Mouse (Mus musculus) megakaryocyte-erythroid progenitor cell, adult 5 weeks (primary cell): ENCODE data around the gene Stx11. TPM values are rescaled to one million over a fixed set of nuclear protein-coding genes. Genes with fewer than 3 reads are reported as not detected.

ENCODE experiments used
- polyA plus RNA-seq: library from polyadenylated mRNA; stranded (reverse); fragments of >175 nt; gene quantifications from 2 replicates; pipeline ENCODE4 v1.2.3, GENCODE M21; 2012

Gene Stx11
- polyA plus RNA-seq: 10.2 and 12.2 TPM in 2 replicates

DNA sequence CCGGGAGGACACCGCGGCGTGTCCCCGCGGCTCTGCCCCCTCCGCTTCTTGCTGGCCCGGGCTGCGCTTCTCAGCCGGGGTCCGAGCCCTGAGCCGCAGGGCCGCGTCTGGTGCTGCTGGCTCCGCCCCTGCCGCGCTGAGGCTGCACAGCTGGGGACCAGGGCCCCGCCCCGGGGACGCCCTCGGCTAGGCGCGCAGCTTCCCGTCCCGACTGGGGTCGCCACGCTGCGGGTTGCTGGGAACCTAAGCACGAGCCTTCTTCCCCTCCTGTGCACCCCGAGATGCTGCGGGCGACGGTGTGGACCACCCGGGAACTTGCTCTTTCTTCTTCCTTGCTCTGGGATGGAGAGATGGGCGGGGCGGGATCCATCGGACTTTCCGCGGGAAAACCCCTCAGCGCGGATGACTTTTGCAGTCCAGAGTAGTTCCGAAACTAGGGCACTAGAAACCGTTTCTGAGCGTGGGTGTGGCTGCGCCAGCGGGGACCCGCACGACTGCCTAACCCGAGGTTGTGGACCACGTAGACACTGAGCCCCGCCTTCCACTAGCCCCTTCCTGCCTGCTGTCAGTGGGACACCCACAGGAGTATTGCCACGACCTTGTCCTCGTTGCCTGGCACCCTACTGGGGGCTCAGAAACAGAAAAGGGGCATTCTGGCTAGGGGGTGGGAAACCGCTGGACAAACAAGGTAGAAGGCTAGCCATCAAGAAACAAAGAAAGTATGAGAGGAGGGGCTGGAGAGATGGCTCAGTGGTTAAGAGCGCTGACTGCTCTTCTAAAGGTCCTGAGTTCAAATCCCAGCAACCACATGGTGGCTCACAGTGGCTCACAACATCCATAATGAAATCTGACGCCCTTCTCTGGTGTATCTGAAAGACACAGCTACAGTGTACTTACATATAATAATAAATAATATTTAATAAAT is at the start of gene Stx11:
Stx11 (minus strand) TSS at position 148 of the 925 bp plus-strand sequence.

DNA sequence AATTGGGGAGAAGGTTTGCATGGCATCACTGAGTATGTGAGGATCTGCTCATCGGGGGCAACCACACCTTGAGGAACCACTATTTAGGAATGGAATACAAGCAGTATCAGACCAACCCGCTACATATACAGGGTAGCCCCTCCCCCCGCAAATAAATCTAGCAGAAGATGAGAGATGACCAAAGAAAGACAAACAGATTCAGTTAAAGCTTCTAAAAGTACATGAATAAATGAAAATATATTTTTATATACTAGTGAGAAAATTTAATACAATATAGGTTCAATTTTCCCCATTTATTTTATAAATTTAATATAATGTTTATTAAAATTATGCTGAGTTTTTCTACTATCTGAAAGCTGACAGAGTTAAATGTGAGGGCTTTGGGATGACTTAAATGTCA is 40.9 kb upstream of the Stx11 start, which contains the start of gene Sf3b5:
Sf3b5 (plus strand) TSS at position 301 of the 400 bp plus-strand sequence.

Other genes starting within 250 kb of the Stx11 start
- 4.0 and 5.2 TPM in 2 replicates for gene Utrn, start 94.9 kb downstream of the Stx11 start, polyA plus RNA-seq
- gene Sf3b5, start 41.0 kb upstream of the Stx11 start, polyA plus RNA-seq: 74.8 and 87.6 TPM in 2 replicates
- gene Plagl1, start 96.2 kb upstream of the Stx11 start, polyA plus RNA-seq: 0.32 and 0.53 TPM in 2 replicates
- not detected in 2 replicates for gene Zc2hc1b, start 213.7 kb upstream of the Stx11 start, polyA plus RNA-seq
- 36.4 and 44.4 TPM in 2 replicates for gene Ltv1, start 228.9 kb upstream of the Stx11 start, polyA plus RNA-seq